Mouse (Mus musculus): Measurements from ENCODE around the gene Pclo.

- no peak for TF ChIP-seq CTCF (IDR thresholded peaks at IDR 0.05; ENCODE audit: borderline replicate concordance, insufficient read depth, low read length)
- no peak for TF ChIP-seq POLR2A (IDR thresholded peaks at IDR 0.05; ENCODE audit: low read depth, low read length)
These were observed 5.1 kb upstream of the Pclo start for GRCm38 (mm10) chr5:14509621-14510020.

All from embryonic fibroblast, embryonic 13.5 days (primary cell).